Mouse (Mus musculus): ENCODE data around the gene Iqck. TPM values are rescaled to one million over a fixed set of nuclear protein-coding genes. Genes with fewer than 3 reads are reported as not detected.
A peak's percentile ranks its signal among the peaks of the same experiment; 100 is the strongest.

The Iqck gene
- polyA plus RNA-seq, 1 experiment from 2014 or later, result 4.5 TPM

DNA sequence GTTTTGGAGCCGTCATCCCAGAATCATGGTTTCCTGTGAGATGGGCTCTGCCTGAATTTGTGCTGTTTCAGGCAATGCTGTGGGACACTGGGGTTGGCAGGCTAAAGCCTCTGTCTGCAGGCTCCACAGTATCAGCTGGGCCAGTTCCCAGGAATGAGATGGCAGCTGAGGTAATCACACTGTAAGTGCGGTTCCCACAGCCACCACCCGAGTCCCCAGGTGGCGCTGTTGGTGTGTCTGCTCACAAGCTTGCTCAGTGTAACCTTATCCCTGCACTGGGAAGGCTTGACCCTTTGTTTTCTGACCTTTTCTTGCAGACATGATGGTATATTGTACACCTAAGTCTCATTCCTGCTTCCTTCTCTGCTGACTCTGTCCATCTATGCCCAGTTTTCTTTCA is 164.0 kb downstream of the Iqck start:
- H3K36me3 ChIP-seq (ENCODE audit: control insufficient read depth, insufficient read depth), result no peaks in the 10 kb centered on the region
- no peak overlapping the region for H3K4me2 ChIP-seq (ENCODE audit: low read length)
- no peaks in the 10 kb centered on the region for H3K27me3 ChIP-seq (replicated peaks; ENCODE audit: control insufficient read depth, insufficient read depth, low read length)
- no peak overlapping the region for H3K4me3 ChIP-seq (replicated peaks; ENCODE audit: low read length)
- H3K9me3 ChIP-seq (ENCODE audit: control insufficient read depth, low read length), result no peaks in the 10 kb centered on the region
- 15% methylated on average over 4 of the region's 4 CpGs for WGBS
- no peak overlapping the region for H3K9ac ChIP-seq (replicated peaks; ENCODE audit: low read depth, low read length)
- ATAC-seq, result peak; percentile 79
- no peak overlapping the region for H3K27ac ChIP-seq (ENCODE audit: low read length)
- H3K4me1 ChIP-seq (replicated peaks; ENCODE audit: control insufficient read depth, insufficient read depth, low read length), result peaks cover 3% of the 10 kb centered on the region

Other genes with a start within 250 kb of the Iqck start
- 166 and 174 TPM in 2 replicates for gene Gde1, start 150.0 kb upstream of the Iqck start, polyA plus RNA-seq (2015; fragmentation: Nextera tagmentation; extraction: Ambion mirVana)
- gene Ccp110, start 143.2 kb upstream of the Iqck start, polyA plus RNA-seq (2015; fragmentation: Nextera tagmentation; extraction: Ambion mirVana), result 40.0 and 42.4 TPM in 2 replicates
- gene Vps35l, start 115.5 kb upstream of the Iqck start, polyA plus RNA-seq (2015; fragmentation: Nextera tagmentation; extraction: Ambion mirVana), result 103 and 109 TPM in 2 replicates
- 69.1 and 70.3 TPM in 2 replicates for gene Knop1, start 502 bp downstream of the Iqck start, polyA plus RNA-seq (2015; fragmentation: Nextera tagmentation; extraction: Ambion mirVana)
- gene Gprc5b, start 139.5 kb downstream of the Iqck start, polyA plus RNA-seq (2015; fragmentation: Nextera tagmentation; extraction: Ambion mirVana), result 5.9 and 6.2 TPM in 2 replicates